Mouse (Mus musculus): ENCODE measurements around the gene Anp32e.

DNA sequence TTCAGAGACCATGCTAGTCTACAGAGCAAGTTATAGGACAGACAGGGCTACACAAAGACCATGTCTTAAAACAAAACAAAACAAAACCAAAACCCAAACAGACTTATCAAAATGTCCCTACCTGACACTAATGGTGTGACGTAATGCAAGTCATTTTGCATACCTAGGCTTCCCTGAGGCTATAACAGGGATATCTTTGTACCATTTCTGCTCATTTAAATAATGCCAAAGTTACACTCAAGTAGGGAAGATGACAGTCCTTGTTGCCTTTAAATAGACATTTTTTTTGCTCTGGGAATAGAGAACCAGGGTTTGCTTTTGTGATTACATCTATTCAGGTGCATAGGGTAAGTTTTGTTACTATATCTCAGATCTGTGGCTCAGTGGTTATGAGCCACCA is 2.4 kb downstream of the Anp32e start:
- no peak for TF ChIP-seq EP300 (optimal IDR thresholded peaks at IDR 0.05)
- no peak for TF ChIP-seq CTCF (IDR thresholded peaks at IDR 0.05; ENCODE audit: low read depth)

Data from stomach, postnatal 0 days (tissue).